Mouse (Mus musculus): ENCODE data around the gene 1700042G07Rik.

- TF ChIP-seq CTCF (IDR thresholded peaks at IDR 0.05; ENCODE audit: borderline replicate concordance, extremely low read depth, insufficient read depth, insufficient read length): no peak
- no peak for TF ChIP-seq POLR2A (IDR thresholded peaks at IDR 0.05; ENCODE audit: borderline replicate concordance, extremely low read depth, insufficient read depth, insufficient read length, poor library complexity, severe bottlenecking)
These were observed 8.2 kb upstream of the 1700042G07Rik start for GRCm38 (mm10) chr4:116164759-116165554.
